Mouse (Mus musculus): Measurements from ENCODE around the gene Fam19a2. TPM values are rescaled to one million over a fixed set of nuclear protein-coding genes. Genes with fewer than 3 reads are reported as not detected.

The Fam19a2 gene
- polyA plus RNA-seq, 1 experiment from 2014 or later = not detected

Other genes starting within 250 kb of the Fam19a2 start
- 34.3 to 59.9 TPM (median 48.0 TPM) in 3 replicates for gene Mon2, start 187.5 kb upstream of the Fam19a2 start, polyA plus RNA-seq (2018)
- 67.9 to 119 TPM (median 68.8 TPM) in 3 replicates for gene Usp15, start 67.0 kb upstream of the Fam19a2 start, polyA plus RNA-seq (2018)